ENCODE assay signal across 24 mouse cellular contexts in genomic region chr7:112267266-112267665, GRCm38 (mm10). TPM values are rescaled to one million over a fixed set of nuclear protein-coding genes. Genes with fewer than 3 reads are reported as not detected.
DNase-seq lines count a peak whose midpoint lies in the region; ATAC-seq and TF ChIP-seq lines count a peak whose summit lies in the region.
"Had no signal": no experiment of that assay in that cellular context is flagged by ENCODE, and none has a peak within 500 bp of the region (broad histone marks: within the 10 kb centered on the region; RNA-seq: fewer than 3 reads in every experiment).

No protein-coding gene starts in this region.

- no peak for TF ChIP-seq CTCF in gastrocnemius, adult 2 months (IDR thresholded peaks at IDR 0.05)
- no peak for TF ChIP-seq CTCF in lung, adult 2 months (IDR thresholded peaks at IDR 0.05; ENCODE audit: insufficient read depth, low read length)

- H3K9ac ChIP-seq in heart, embryonic 15.5 days = no peak overlapping the region
- no peak overlapping the region for H3K9ac ChIP-seq in lung, embryonic 16.5 days (ENCODE audit: low read length)
- H3K9ac ChIP-seq: forebrain, embryonic 13.5 days; kidney, embryonic 15.5 days; limb, embryonic 13.5 days; liver, embryonic 15.5 days had no signal

- H3K27me3 ChIP-seq in heart, embryonic 15.5 days = no peaks in the 10 kb centered on the region
- H3K27me3 ChIP-seq in lung, embryonic 16.5 days (ENCODE audit: control insufficient read depth, insufficient read depth, low read depth, low read length) = no peaks in the 10 kb centered on the region
- H3K27me3 ChIP-seq: forebrain, embryonic 13.5 days; liver, embryonic 15.5 days had no signal

- no peaks in the 10 kb centered on the region for H3K9me3 ChIP-seq in heart, embryonic 15.5 days (replicated peaks)
- no peaks in the 10 kb centered on the region for H3K9me3 ChIP-seq in lung, embryonic 16.5 days (ENCODE audit: control insufficient read depth, low read length)
- H3K9me3 ChIP-seq: embryonic facial prominence, embryonic 10.5 days; forebrain, embryonic 13.5 days; hindbrain, embryonic 10.5 days; kidney, embryonic 15.5 days; limb, embryonic 13.5 days; liver, embryonic 15.5 days had no signal

- H3K36me3 ChIP-seq in heart, embryonic 15.5 days = peaks cover 14% of the 10 kb centered on the region
- H3K36me3 ChIP-seq in lung, embryonic 16.5 days (ENCODE audit: control insufficient read depth, insufficient read depth, low read length) = no peaks in the 10 kb centered on the region
- H3K36me3 ChIP-seq: embryonic facial prominence, embryonic 10.5 days; hindbrain, embryonic 10.5 days; kidney, embryonic 15.5 days; limb, embryonic 13.5 days; liver, embryonic 15.5 days had no signal

- no peak overlapping the region for H3K4me3 ChIP-seq in gastrocnemius, adult 2 months
- no peak overlapping the region for H3K4me3 ChIP-seq in heart, embryonic 15.5 days
- H3K4me3 ChIP-seq in lung, embryonic 16.5 days (ENCODE audit: low read length) = no peak overlapping the region
- H3K4me3 ChIP-seq in lung, adult 2 months (replicated peaks; ENCODE audit: extremely low read depth, low read depth, low read length) = no peak overlapping the region
- H3K4me3 ChIP-seq: embryonic facial prominence, embryonic 10.5 days; forebrain, embryonic 13.5 days; hindbrain, embryonic 10.5 days; kidney, embryonic 15.5 days; limb, embryonic 13.5 days; liver, embryonic 15.5 days had no signal

- intact Hi-C loops in gastrocnemius, adult 2 months (cut with DNase I) = no loop called here
- intact Hi-C loops in heart, postnatal 25 days (cut with DNase I) = no loop called here

- H3K4me1 ChIP-seq in heart, embryonic 15.5 days (replicated peaks) = peaks cover 96% of the 10 kb centered on the region
- H3K4me1 ChIP-seq in lung, embryonic 16.5 days (replicated peaks; ENCODE audit: control insufficient read depth, insufficient read depth, low read length) = peaks cover 34% of the 10 kb centered on the region
- H3K4me1 ChIP-seq in lung, adult 2 months (ENCODE audit: control insufficient read depth, insufficient read depth, low read length) = peaks cover 39% of the 10 kb centered on the region
- H3K4me1 ChIP-seq: embryonic facial prominence, embryonic 10.5 days had no signal

- TF ChIP-seq POLR2A in lung, adult 2 months (IDR thresholded peaks at IDR 0.05; ENCODE audit: borderline replicate concordance, extremely low read depth, low read depth, low read length) = no peak

- H3K4me2 ChIP-seq in heart, embryonic 15.5 days = no peak overlapping the region
- H3K4me2 ChIP-seq in lung, embryonic 16.5 days (ENCODE audit: low read depth, low read length) = no peak overlapping the region
- H3K4me2 ChIP-seq: forebrain, embryonic 13.5 days; kidney, embryonic 15.5 days; limb, embryonic 13.5 days; liver, embryonic 15.5 days had no signal

- no peak for DNase-seq in gastrocnemius, adult 2 months
- no peak for DNase-seq in gastrocnemius, adult 18-20 months (ENCODE audit: low spot score)
- DNase-seq in heart, postnatal 25 days (ENCODE audit: low spot score) = no peak
- no peak for DNase-seq in lung, adult 2 months
- DNase-seq in retina, postnatal 1 day = no peak
- no peak for DNase-seq in adrenal gland, postnatal 25 days
- DNase-seq: cerebellum, adult 8-10 months; gastrocnemius, postnatal 14 days; kidney, postnatal 4 days; lung, postnatal 4 days; right cerebral cortex, adult 18-20 months; thymus, postnatal 14 days had no signal

- no peak for ATAC-seq in heart, embryonic 15.5 days (replicated peaks; ENCODE audit: insufficient number of reproducible peaks, insufficient read depth, low FRiP score, low read depth)
- ATAC-seq in lung, embryonic 16.5 days (ENCODE audit: low read depth) = no peak
- ATAC-seq: forebrain, embryonic 13.5 days; hindbrain, postnatal 0 days; intestine, postnatal 0 days had no signal

- WGBS in heart, embryonic 15.5 days = 48% methylated on average over 5 of the region's 5 CpGs
- WGBS in lung, embryonic 16.5 days = 62% methylated on average over 5 of the region's 5 CpGs
- WGBS in lung, adult 2 months = 63% methylated on average over 5 of the region's 5 CpGs

- H3K27ac ChIP-seq in gastrocnemius, adult 2 months = peak overlapping the region; percentile 66
- H3K27ac ChIP-seq in heart, embryonic 15.5 days = peak overlapping the region; percentile 92
- peak overlapping the region; percentile 96 for H3K27ac ChIP-seq in lung, embryonic 16.5 days (ENCODE audit: low read length)
- H3K27ac ChIP-seq: embryonic facial prominence, embryonic 10.5 days; forebrain, embryonic 13.5 days; hindbrain, embryonic 10.5 days; hindbrain, postnatal 0 days; kidney, embryonic 15.5 days; limb, embryonic 13.5 days; liver, embryonic 15.5 days had no signal

RNA-seq across cellular contexts. Expression of gene Mical2, which starts 41.6 kb away (rescaled TPM):
- 100 to 1,000 TPM; 124 to 136 TPM for total RNA-seq in gastrocnemius, adult 2 months (2021)
- 100 to 1,000 TPM; 166 to 180 TPM for total RNA-seq in gastrocnemius, adult 18-20 months (2021)
- polyA plus RNA-seq in heart, embryonic 15.5 days (2015; fragmentation: Nextera tagmentation; extraction: Ambion mirVana) = 132 and 134 TPM in 2 replicates
- total RNA-seq in heart, postnatal 25 days (2021) = 100 to 1,000 TPM in 1 of 2 experiments, 10 to 100 TPM in 1; 93.4 to 103 TPM
- polyA plus RNA-seq in lung, embryonic 16.5 days (2015; fragmentation: Nextera tagmentation; extraction: Ambion mirVana) = 27.3 and 27.6 TPM in 2 replicates
- polyA plus RNA-seq in lung, adult 2 months (2012; rRNA removed) = 49.0 and 58.2 TPM in 2 replicates
- 12.3 and 13.9 TPM in 2 replicates for total RNA-seq in adrenal gland, postnatal 25 days (2021)
- total RNA-seq: CH12.LX, MEL had no signal
